Mouse (Mus musculus): ENCODE measurements around the gene Dmrt2. TPM values are rescaled to one million over a fixed set of nuclear protein-coding genes. Genes with fewer than 3 reads are reported as not detected.

Dmrt2 gene
- polyA plus RNA-seq, 1 experiment from 2014 or later, result 1.2 TPM

DNA sequence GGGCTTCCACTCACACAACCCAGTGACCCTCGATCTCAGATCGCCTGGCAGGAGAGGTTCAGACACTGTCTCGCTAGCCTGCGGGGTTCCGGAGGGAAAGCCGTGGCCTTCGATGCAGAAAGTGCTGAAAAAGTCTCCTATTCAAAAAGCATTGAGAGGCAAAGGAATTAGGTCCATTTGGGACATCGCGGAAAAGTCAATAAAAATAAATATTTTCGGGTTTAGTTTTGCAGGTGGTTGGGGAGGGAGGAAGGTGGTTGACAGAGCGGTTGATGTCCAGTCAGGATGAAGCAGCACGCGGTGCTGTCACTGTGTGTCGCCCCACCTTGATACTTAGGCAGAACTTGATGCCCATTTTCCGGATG lies 1.8 kb downstream of the Dmrt2 start:
- Histone ChIP-seq H3K9ac (ENCODE audit: low read depth, low read length) (no peak overlapping the region), H3K9me3 (ENCODE audit: control insufficient read depth, low read length) (no peaks in the 10 kb centered on the region)

DNA sequence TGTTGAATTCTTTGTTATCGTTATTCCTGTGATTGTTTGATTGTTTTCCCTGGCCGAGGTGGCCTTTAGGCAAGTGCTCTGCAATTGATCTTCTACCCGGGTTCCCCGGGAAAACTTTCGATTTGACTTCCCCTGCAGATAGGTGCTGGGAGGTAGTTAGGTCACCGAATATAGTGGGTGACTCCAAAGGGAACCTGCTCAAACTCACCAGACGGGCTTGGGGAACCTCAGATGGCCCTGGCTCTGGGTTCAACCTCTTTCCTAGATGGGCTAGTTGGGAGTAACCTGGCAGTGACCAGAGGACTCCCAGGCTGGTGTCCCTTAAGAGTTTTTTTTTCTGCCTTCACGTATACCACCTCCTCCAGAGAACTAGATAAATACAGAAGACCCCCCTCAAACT lies 2.5 kb downstream of the Dmrt2 start:
- Histone ChIP-seq H3K4me3 (ENCODE audit: low read length) (no peak overlapping the region), H3K36me3 (ENCODE audit: control insufficient read depth, insufficient read depth, low read length) (no peaks in the 10 kb centered on the region), H3K4me1 (ENCODE audit: control insufficient read depth, insufficient read depth, low read length) (0 out of 2 replicates have a peak, but pooled peaks cover 4% of the 10 kb centered on the region), H3K27ac (ENCODE audit: low read depth, low read length) (no peak overlapping the region), H3K27me3 (ENCODE audit: control insufficient read depth, insufficient read depth, low read length) (peaks cover 88% of the 10 kb centered on the region), H3K9ac (ENCODE audit: low read depth, low read length) (no peak overlapping the region), H3K9me3 (ENCODE audit: control insufficient read depth, low read length) (no peaks in the 10 kb centered on the region), H3K4me2 (replicated peaks; ENCODE audit: low read depth, low read length) (no peak overlapping the region)
- WGBS, result 2% methylated on average over 8 of the region's 8 CpGs
- no peak for ATAC-seq (ENCODE audit: low FRiP score, low TSS enrichment)

More for the DNA sequence above, 1.8 kb downstream of the Dmrt2 start:
- no peak for ATAC-seq (ENCODE audit: low FRiP score, low TSS enrichment)
- Histone ChIP-seq H3K36me3 (ENCODE audit: control insufficient read depth, insufficient read depth, low read length) (no peaks in the 10 kb centered on the region), H3K27me3 (ENCODE audit: control insufficient read depth, insufficient read depth, low read length) (peaks cover 91% of the 10 kb centered on the region), H3K4me2 (replicated peaks; ENCODE audit: low read depth, low read length) (peak overlapping the region; percentile 59), H3K27ac (ENCODE audit: low read depth, low read length) (no peak overlapping the region), H3K4me3 (ENCODE audit: low read length) (peak overlapping the region; percentile 40), H3K4me1 (ENCODE audit: control insufficient read depth, insufficient read depth, low read length) (0 out of 2 replicates have a peak, but pooled peaks cover 4% of the 10 kb centered on the region)
- under 1% methylated on average over 15 of the region's 15 CpGs for WGBS

DNA sequence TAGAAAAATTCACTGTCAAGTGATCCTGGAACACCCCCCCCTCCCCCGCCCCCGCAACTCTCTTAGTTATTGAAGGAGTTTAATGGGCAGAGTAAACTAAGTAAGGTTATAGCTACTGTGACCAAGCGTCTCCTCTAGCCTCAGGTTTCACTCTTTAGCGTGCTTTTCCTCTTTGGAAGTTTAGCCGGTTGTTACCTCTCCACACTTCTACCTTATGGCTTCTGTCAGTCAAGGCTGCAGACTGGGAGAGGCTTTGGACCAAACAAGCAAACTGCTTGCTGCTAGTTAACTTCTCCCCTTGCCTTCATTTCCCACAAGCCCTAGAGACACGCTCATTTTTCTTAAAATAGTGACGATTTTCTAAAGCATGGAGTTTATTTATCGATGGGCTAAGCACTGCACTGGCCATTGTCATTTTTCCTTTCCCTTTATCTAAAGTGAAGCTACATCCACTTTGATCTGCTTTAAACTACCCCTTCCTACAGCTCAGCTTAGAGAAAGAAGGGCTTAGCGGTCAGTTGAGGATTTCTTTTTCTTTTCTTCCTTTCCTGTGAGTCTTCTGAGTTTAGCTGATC lies 3.7 kb downstream of the Dmrt2 start:
- Histone ChIP-seq H3K9me3 (ENCODE audit: control insufficient read depth, low read length) (no peaks in the 10 kb centered on the region), H3K9ac (ENCODE audit: low read depth, low read length) (no peak overlapping the region), H3K36me3 (ENCODE audit: control insufficient read depth, insufficient read depth, low read length) (no peaks in the 10 kb centered on the region), H3K4me3 (ENCODE audit: low read length) (no peak overlapping the region), H3K4me1 (ENCODE audit: control insufficient read depth, insufficient read depth, low read length) (0 out of 2 replicates have a peak, but pooled peaks cover 4% of the 10 kb centered on the region), H3K27ac (ENCODE audit: low read depth, low read length) (no peak overlapping the region), H3K4me2 (replicated peaks; ENCODE audit: low read depth, low read length) (no peak overlapping the region), H3K27me3 (ENCODE audit: control insufficient read depth, insufficient read depth, low read length) (peaks cover 86% of the 10 kb centered on the region)
- 10% methylated on average over 9 of the region's 9 CpGs for WGBS
- ATAC-seq (ENCODE audit: low FRiP score, low TSS enrichment), result no peak

DNA sequence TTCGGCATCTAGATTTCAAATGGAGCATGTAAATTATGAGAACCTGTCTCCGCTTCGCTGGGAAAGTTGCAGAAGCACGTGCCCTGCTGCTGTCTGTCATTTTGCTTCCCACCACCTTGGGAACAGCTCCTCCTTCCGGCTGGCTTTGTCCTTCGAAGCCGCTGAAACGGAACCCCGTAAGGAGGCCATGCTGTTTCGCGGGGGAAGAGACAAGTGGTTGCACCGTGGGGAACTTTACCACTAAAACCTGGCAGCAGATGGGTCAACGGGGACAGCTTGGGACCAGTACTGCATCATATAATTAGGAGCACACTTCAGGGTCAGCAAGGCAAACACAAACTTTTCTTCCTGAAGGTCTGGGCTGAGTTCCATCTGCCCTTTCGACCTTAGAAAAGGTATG lies 26.6 kb downstream of the Dmrt2 start:
- no peaks in the 10 kb centered on the region for H3K36me3 ChIP-seq (ENCODE audit: control insufficient read depth, insufficient read depth, low read length)
- no peaks in the 10 kb centered on the region for H3K4me1 ChIP-seq (ENCODE audit: control insufficient read depth, insufficient read depth, low read length)
- no peak overlapping the region for H3K9ac ChIP-seq (ENCODE audit: low read depth, low read length)
- H3K27ac ChIP-seq (ENCODE audit: low read depth, low read length), result no peak overlapping the region
- 71% methylated on average over 14 of the region's 14 CpGs for WGBS
- no peaks in the 10 kb centered on the region for H3K9me3 ChIP-seq (ENCODE audit: control insufficient read depth, low read length)
- no peak overlapping the region for H3K4me3 ChIP-seq (ENCODE audit: low read length)
- H3K27me3 ChIP-seq (ENCODE audit: control insufficient read depth, insufficient read depth, low read length), result no peaks in the 10 kb centered on the region
- no peak for ATAC-seq (ENCODE audit: low FRiP score, low TSS enrichment)
- H3K4me2 ChIP-seq (replicated peaks; ENCODE audit: low read depth, low read length), result no peak overlapping the region

DNA sequence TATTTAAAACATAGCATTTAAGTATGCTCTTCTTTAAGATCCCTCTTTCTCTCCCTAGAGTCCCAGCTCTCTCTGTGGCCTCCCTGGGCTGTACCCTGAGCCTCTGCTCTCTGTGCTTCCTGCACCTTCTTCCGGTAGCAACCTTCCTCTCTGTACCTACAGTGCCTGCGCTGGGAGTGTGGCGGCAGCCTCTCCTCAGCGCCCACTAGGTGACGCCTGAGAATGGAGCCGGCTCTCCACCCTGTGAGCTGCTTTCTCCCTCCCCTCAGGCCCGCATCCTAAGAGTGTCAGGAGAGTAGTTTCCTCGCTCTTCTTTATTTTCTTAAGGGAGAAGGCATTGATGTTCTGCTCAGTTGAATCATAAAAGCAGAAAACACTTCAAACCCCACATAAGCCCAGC lies 41.2 kb downstream of the Dmrt2 start:
- Histone ChIP-seq H3K27me3 (ENCODE audit: control insufficient read depth, insufficient read depth, low read length) (no peaks in the 10 kb centered on the region), H3K27ac (ENCODE audit: low read depth, low read length) (no peak overlapping the region), H3K4me1 (ENCODE audit: control insufficient read depth, insufficient read depth, low read length) (no peaks in the 10 kb centered on the region), H3K9me3 (ENCODE audit: control insufficient read depth, low read length) (no peaks in the 10 kb centered on the region), H3K4me2 (replicated peaks; ENCODE audit: low read depth, low read length) (no peak overlapping the region), H3K9ac (ENCODE audit: low read depth, low read length) (no peak overlapping the region), H3K4me3 (ENCODE audit: low read length) (no peak overlapping the region), H3K36me3 (ENCODE audit: control insufficient read depth, insufficient read depth, low read length) (no peaks in the 10 kb centered on the region)
- 5% methylated on average over 8 of the region's 8 CpGs for WGBS
- peak; percentile 81; the same call in 1 of the 2 replicates for ATAC-seq (ENCODE audit: low FRiP score, low TSS enrichment)

DNA sequence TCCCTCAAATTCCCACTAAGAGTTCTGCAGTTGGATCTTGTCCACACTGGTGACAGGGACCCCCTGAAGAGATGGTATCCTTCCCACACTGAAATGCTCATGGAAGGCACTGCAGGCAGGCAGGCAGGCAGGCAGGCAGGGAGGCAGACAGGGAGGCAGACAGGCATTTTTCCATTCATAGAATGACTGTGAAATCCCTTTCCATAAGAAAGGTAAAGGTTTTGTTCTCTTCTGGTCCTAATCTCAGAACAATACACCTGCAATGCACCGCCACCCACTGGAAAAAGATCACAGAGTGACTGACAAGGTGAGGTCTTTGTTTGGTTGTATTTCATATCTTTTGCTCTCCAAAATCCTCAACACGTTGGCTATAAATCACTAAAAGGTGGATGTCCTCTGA lies 42.7 kb downstream of the Dmrt2 start:
- no peak for ATAC-seq (ENCODE audit: low FRiP score, low TSS enrichment)
- 73% methylated on average over 2 of the region's 2 CpGs for WGBS
- H3K36me3 ChIP-seq (ENCODE audit: control insufficient read depth, insufficient read depth, low read length), result no peaks in the 10 kb centered on the region

DNA sequence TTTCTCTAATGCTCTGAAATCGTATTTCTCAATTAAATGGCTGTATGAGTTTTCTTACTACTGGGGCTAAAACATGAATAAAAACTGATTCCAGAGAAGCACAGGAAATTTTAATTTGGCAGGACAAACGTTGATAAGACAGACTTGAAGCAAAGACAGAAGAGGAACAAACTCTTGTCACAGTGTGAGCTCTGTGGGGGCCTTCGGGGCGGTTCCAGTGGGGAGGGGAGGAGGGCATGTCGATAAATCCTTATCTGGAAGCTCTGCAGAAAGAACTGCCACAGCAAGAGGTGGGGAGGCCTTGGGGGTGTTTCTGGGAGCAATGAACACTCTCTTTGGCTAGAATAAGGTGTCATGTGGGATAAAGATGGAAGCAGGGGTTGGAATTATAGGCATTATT lies 50.4 kb downstream of the Dmrt2 start:
- no peaks in the 10 kb centered on the region for H3K36me3 ChIP-seq (ENCODE audit: control insufficient read depth, insufficient read depth, low read length)
- H3K9me3 ChIP-seq (ENCODE audit: control insufficient read depth, low read length), result no peaks in the 10 kb centered on the region
- ATAC-seq (ENCODE audit: low FRiP score, low TSS enrichment), result no peak
- H3K4me1 ChIP-seq (ENCODE audit: control insufficient read depth, insufficient read depth, low read length), result no peaks in the 10 kb centered on the region
- no peaks in the 10 kb centered on the region for H3K27me3 ChIP-seq (ENCODE audit: control insufficient read depth, insufficient read depth, low read length)
- no peak overlapping the region for H3K9ac ChIP-seq (ENCODE audit: low read depth, low read length)
- H3K4me3 ChIP-seq (ENCODE audit: low read length), result no peak overlapping the region
- 60% methylated on average over 5 of the region's 5 CpGs for WGBS
- no peak overlapping the region for H3K4me2 ChIP-seq (replicated peaks; ENCODE audit: low read depth, low read length)
- no peak overlapping the region for H3K27ac ChIP-seq (ENCODE audit: low read depth, low read length)

More for the DNA sequence above, 42.7 kb downstream of the Dmrt2 start:
- H3K4me1 ChIP-seq (ENCODE audit: control insufficient read depth, insufficient read depth, low read length), result no peaks in the 10 kb centered on the region
- H3K9ac ChIP-seq (ENCODE audit: low read depth, low read length), result no peak overlapping the region
- H3K27ac ChIP-seq (ENCODE audit: low read depth, low read length), result no peak overlapping the region
- no peak overlapping the region for H3K4me2 ChIP-seq (replicated peaks; ENCODE audit: low read depth, low read length)
- H3K4me3 ChIP-seq (ENCODE audit: low read length), result no peak overlapping the region
- H3K9me3 ChIP-seq (ENCODE audit: control insufficient read depth, low read length), result no peaks in the 10 kb centered on the region
- no peaks in the 10 kb centered on the region for H3K27me3 ChIP-seq (ENCODE audit: control insufficient read depth, insufficient read depth, low read length)

Other genes with a start within 250 kb of the Dmrt2 start
- gene Dmrt1, start 166.8 kb upstream of the Dmrt2 start, polyA plus RNA-seq (2014; fragmentation: Nextera tagmentation; extraction: Ambion mirVana), result not detected in 2 replicates
- gene Dmrt3, start 62.1 kb upstream of the Dmrt2 start, polyA plus RNA-seq (2014; fragmentation: Nextera tagmentation; extraction: Ambion mirVana), result not detected in 2 replicates